Mouse (Mus musculus) limb, embryonic 11.5 days (tissue): ENCODE results near the gene Kmt2b. TPM values are rescaled to one million over a fixed set of nuclear protein-coding genes. Genes with fewer than 3 reads are reported as not detected.
A peak's percentile ranks its signal among the peaks of the same experiment; 100 is the strongest.

ENCODE experiments used
- ATAC-seq: fragments of 200-750 bp; cut with Nextera tagmentation; 2 replicates; pipeline ENCODE4 v1.8.0; 2017; ENCODE audit warnings: low read depth; ENCODE audit not compliant: insufficient number of reproducible peaks, low FRiP score, low TSS enrichment
- DNase-seq: peaks from one replicate; pipeline ENCODE4 v3.0.0-alpha.2; 2015; ENCODE audit warnings: low spot score
- H3K27ac ChIP-seq: fragments of 300-500 bp; sonication (generic); replicated peaks from 2 replicates; pipeline ENCODE4 v1.5.1; 2014; ENCODE audit warnings: low read depth, mild to moderate bottlenecking, low read length
- H3K27me3 ChIP-seq: fragments of 300-500 bp; sonication (generic); 2 replicates; pipeline ENCODE4 v1.6.1; 2014; ENCODE audit warnings: mild to moderate bottlenecking, low read length, mixed read lengths; ENCODE audit not compliant: control insufficient read depth, insufficient read depth
- H3K36me3 ChIP-seq: fragments of 300-500 bp; sonication (generic); 2 replicates; pipeline ENCODE4 v1.6.1; 2014; ENCODE audit warnings: mild to moderate bottlenecking, low read length, moderate library complexity, mixed read lengths; ENCODE audit not compliant: control insufficient read depth, insufficient read depth
- H3K4me1 ChIP-seq: fragments of 300-500 bp; sonication (generic); 2 replicates; pipeline ENCODE4 v1.6.1; 2014; ENCODE audit warnings: low read length, mixed read lengths; ENCODE audit not compliant: control insufficient read depth, insufficient read depth
- H3K4me2 ChIP-seq: fragments of 300-500 bp; sonication (generic); 2 replicates; pipeline ENCODE4 v1.6.1; 2014; ENCODE audit warnings: low read depth, mild to moderate bottlenecking, moderate library complexity; ENCODE audit not compliant: severe bottlenecking
- H3K4me3 ChIP-seq: fragments of 300-500 bp; sonication (generic); 2 replicates; pipeline ENCODE4 v1.5.1; 2014; ENCODE audit warnings: low read depth, low read length
- H3K9ac ChIP-seq: fragments of 300-500 bp; sonication (generic); 2 replicates; pipeline ENCODE4 v1.6.1; 2014; ENCODE audit warnings: mild to moderate bottlenecking, low read length
- H3K9me3 ChIP-seq: fragments of 300-500 bp; sonication (generic); 2 replicates; pipeline ENCODE4 v1.6.1; 2016; ENCODE audit warnings: low read length; ENCODE audit not compliant: control insufficient read depth
- WGBS: fragments of 180-500 bp; shearing (Covaris S2); extraction: QIAGEN DNeasy Blood & Tissue Kit; methylation state at CpG from one replicate; pipeline ENCODE4 v1.1.7; 2014; 5-methylcytosine and 5-hydroxymethylcytosine counted together
- polyA plus RNA-seq: library from polyadenylated mRNA; unstranded; fragments of >200 nt; fragmentation: Nextera tagmentation; extraction: Ambion mirVana; gene quantifications from 2 replicates; pipeline ENCODE4 v1.2.1, GENCODE M21; 2014

The Kmt2b gene
- polyA plus RNA-seq, 1 experiment from 2014 or later: 11.9 TPM

DNA sequence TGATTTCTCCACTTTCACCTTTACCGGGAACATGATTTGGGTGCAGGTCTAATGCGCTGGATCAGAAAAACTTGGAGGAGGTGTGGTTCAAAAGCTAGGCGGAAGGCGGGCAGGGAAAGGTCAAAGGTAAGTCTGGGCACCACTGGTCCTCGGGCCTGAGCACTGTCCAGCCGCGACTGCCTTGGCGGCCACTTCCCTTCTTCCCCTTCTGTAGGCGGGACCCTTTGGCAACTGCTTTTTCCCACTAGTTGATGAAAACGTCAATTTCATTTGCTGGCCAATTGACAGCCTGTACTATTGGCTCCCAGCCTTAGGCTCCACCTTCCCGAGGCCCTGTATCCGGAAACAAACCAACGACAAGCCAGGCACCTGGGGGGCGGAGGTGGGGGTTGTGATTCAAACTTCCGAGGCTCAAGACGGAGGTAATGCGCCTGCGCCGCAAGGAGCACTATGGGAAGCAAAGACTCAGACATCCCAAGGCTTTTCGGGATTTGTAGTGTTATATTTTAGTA lies 29.0 kb downstream of the Kmt2b start, which contains the start of gene Lin37:
Gene Lin37, minus strand, starts transcription at position 396 of the 512 bp plus-strand sequence.
- Histone ChIP-seq H3K9ac (peak within 1 kb of the TSS; percentile 62), H3K27ac (no peak within 1 kb of the TSS), H3K4me2 (peak within 1 kb of the TSS; percentile 76), H3K4me3 (peak within 1 kb of the TSS; percentile 39), H3K9me3 (no peaks in the 10 kb centered on the region), H3K36me3 (peaks cover 8% of the 10 kb centered on the region; the same call in 1 of the 2 replicates), H3K4me1 (peaks cover 11% of the 10 kb centered on the region), H3K27me3 (no peaks in the 10 kb centered on the region)
- ATAC-seq (peak; percentile 78), DNase-seq (peak; percentile 94)
- WGBS: under 1% methylated on average over 20 of the region's 20 CpGs

DNA sequence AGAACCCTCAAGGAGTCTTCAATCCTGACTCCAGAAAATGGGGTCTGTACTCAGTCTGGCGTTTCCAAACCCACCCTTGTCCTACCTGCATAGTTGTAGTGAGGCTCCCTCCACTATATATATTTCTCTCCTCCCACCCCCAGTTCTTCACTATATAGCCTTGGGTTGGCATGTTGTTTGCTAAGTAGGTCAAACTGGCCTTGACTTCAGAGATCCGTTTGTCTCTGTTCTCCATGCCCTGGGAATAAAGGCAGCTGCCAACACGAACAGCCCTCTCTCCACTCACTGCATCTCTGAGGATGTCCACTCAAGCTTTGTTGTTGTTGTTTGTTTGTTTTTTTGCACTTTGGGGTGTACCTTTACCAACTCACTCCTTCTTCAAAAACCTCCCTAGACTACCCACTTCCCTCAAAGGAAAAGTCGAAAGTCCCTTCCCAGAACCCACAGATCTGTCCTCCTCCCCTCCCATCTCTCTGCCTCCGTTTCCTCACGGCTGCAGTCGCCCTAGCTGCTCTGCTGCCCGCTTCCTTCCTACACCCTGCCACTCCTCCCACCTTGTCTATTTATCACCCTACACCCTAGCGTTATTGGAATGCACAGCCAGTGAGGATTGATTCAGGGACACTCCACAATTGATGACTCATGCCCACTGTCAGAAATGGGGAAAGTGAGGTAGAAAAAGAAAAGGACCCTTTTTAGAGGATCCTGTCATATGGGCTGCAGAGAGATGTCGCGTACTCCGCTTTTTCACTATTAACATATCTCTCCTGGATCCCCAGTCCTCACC lies 29.7 kb downstream of the Kmt2b start:
- Histone ChIP-seq H3K9me3 (no peaks in the 10 kb centered on the region), H3K36me3 (peaks cover 8% of the 10 kb centered on the region; the same call in 1 of the 2 replicates), H3K4me1 (peaks cover 6% of the 10 kb centered on the region), H3K4me2 (peak overlapping the region; percentile 76), H3K4me3 (peak overlapping the region; percentile 39), H3K27me3 (no peaks in the 10 kb centered on the region), H3K27ac (no peak overlapping the region), H3K9ac (peak overlapping the region; percentile 62)
- no peak for DNase-seq
- ATAC-seq: no peak
- 17% methylated on average over 12 of the region's 12 CpGs for WGBS

- 87% methylated on average over 13 of the region's 13 CpGs for WGBS
- DNase-seq (no peak), ATAC-seq (no peak)
- Histone ChIP-seq H3K4me1 (peaks cover 11% of the 10 kb centered on the region), H3K4me2 (no peak overlapping the region), H3K9ac (no peak overlapping the region), H3K36me3 (peaks cover 8% of the 10 kb centered on the region; the same call in 1 of the 2 replicates), H3K9me3 (no peaks in the 10 kb centered on the region), H3K27me3 (no peaks in the 10 kb centered on the region), H3K27ac (no peak overlapping the region), H3K4me3 (peak overlapping the region; percentile 39; the same call in 1 of the 2 replicates)
These were observed 30.5 kb downstream of the Kmt2b start for GRCm38 (mm10) chr7:30557901-30558514.

GRCm38 (mm10) chr7:30556894-30557536 lies 31.5 kb downstream of the Kmt2b start:
- Histone ChIP-seq H3K9me3 (no peaks in the 10 kb centered on the region), H3K4me1 (peaks cover 14% of the 10 kb centered on the region), H3K27me3 (no peaks in the 10 kb centered on the region), H3K36me3 (peaks cover 8% of the 10 kb centered on the region; the same call in 1 of the 2 replicates), H3K27ac (no peak overlapping the region), H3K4me3 (no peak overlapping the region), H3K4me2 (no peak overlapping the region), H3K9ac (no peak overlapping the region)
- 93% methylated on average over 18 of the region's 18 CpGs for WGBS
- DNase-seq (no peak), ATAC-seq (no peak)

DNA sequence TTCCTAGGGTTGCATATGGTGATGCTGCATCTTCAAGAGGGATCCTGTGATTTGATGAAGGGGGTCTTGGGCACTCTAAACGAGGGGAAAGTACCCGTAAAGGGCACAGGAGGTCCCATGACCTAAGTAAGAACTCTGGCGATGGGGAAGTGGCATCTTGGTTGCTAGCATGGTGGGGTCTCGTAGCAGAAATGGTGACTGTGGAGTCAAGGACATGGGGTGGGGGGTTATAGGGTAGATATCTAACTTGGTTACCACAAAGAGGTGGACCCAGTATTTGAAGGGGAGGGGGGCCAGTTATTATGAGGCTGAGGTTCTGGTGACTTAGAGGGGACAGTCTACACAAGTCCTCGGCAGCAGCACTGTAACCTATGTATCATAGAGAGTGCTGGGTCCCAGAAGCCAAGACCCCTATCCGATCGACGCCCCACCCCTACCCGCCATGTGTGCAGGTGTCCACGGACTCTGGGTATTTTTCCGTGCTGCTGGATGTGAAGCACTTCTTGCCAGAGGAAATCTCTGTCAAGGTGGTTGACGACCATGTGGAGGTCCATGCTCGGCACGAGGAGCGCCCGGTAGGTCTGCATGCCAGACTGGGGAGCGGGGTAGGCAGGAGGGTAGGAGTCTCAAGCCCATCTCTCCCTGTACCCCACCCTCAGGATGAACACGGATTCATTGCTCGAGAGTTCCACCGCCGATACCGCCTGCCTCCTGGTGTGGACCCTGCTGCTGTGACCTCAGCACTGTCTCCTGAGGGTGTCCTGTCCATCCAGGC lies 34.5 kb downstream of the Kmt2b start:
- no peak for DNase-seq
- Histone ChIP-seq H3K4me1 (peaks cover 14% of the 10 kb centered on the region), H3K36me3 (peaks cover 8% of the 10 kb centered on the region; the same call in 1 of the 2 replicates), H3K4me2 (peak overlapping the region; percentile 82), H3K9ac (peak overlapping the region; percentile 64; the same call in 1 of the 2 replicates), H3K4me3 (no peak overlapping the region), H3K27ac (no peak overlapping the region), H3K9me3 (no peaks in the 10 kb centered on the region), H3K27me3 (no peaks in the 10 kb centered on the region)
- WGBS: 85% methylated on average over 22 of the region's 22 CpGs
- no peak for ATAC-seq

DNA sequence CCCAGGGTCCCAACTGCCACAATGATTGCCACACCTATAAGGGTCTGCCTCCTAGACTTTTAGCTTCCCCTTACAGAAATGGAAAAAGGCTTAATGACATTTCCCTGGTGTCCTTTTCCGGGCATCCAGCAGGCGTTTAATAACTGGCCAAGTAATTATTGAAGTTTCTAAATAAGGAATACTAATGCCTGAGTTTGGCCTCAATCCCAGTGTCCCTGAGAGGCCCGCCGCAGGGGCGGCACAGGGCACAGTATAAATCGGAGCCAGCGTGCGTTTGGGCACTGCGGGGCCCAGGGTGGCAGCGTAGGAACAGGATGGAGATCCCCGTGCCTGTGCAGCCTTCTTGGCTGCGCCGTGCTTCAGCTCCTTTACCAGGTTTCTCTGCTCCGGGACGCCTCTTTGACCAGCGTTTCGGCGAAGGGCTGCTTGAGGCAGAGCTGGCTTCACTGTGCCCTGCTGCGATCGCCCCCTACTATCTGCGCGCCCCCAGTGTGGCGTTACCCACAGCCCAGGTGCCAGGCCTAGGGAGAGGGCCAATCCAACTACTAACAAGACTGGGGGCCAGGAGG lies 35.4 kb downstream of the Kmt2b start:
- H3K27me3 ChIP-seq: no peaks in the 10 kb centered on the region
- H3K27ac ChIP-seq: peak overlapping the region; percentile 78; the same call in 1 of the 2 replicates
- ATAC-seq (no peak), DNase-seq (peak; percentile 40)
- WGBS: 12% methylated on average over 23 of the region's 23 CpGs
- H3K36me3 ChIP-seq: peaks cover 11% of the 10 kb centered on the region; the same call in 1 of the 2 replicates
- H3K4me2 ChIP-seq: peak overlapping the region; percentile 82
- peak overlapping the region; percentile 55 for H3K4me3 ChIP-seq
- H3K9ac ChIP-seq: peak overlapping the region; percentile 64
- peaks cover 8% of the 10 kb centered on the region; the same call in 1 of the 2 replicates for H3K4me1 ChIP-seq
- H3K9me3 ChIP-seq: no peaks in the 10 kb centered on the region

DNA sequence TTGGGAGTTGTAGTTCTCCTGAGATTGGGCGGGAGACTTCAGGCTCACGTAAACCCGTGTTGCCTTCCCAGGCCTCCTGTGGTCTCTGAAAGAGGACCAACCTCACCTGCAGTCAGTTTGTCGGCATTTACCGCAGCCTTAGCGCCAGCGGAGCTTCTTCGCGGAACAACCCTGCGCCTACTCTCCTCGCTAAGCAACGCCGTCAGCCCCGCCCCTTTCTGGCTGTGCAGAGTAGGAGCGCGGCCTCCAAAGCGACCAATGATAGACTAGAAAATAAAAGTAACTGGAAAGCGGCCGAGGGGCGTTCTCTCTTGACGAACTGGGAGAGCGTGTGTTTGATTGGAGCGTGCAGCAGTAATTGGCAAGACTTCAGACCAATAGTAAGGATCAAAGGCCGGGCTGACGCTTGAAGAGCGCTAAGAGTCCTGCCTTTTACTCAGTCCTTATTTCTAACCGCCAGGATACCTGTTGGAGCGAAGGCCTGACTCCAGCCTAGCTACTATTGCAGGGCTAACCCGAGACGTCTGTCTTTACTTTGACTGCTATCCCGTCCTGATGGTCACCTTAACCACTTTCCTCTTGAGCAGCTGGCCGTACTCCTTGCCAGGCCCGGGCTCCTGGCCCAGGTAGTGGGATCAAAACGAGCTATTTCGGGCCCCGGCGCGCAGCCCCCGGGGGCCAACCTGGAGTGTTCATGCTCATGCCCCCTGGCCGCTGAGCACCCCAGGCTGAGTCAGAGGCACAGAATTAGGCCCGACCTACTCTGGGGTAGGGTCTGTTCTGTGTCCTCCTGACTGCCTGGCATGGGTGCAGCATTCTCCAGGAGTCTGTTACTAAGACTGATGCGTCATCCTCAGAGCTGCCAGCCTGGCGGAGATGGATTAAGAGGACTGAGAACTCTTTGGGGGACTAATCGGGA lies 36.2 kb downstream of the Kmt2b start, which contains the start of the genes Hspb6 and Proser3:
Gene Hspb6, plus strand, starts transcription at position 77 of the 919 bp plus-strand sequence.
Gene Proser3, minus strand, starts transcription at position 198 of the 919 bp plus-strand sequence.
- peaks cover 11% of the 10 kb centered on the region; the same call in 1 of the 2 replicates for H3K36me3 ChIP-seq

More for the DNA sequence above, 36.2 kb downstream of the Kmt2b start, which contains the start of the genes Hspb6 and Proser3:
- DNase-seq (peak; percentile 96), ATAC-seq (peak; percentile 93)
- H3K27ac ChIP-seq: peak within 1 kb of the TSS; percentile 97
- H3K4me2 ChIP-seq: peak within 1 kb of the TSS; percentile 82
- no peaks in the 10 kb centered on the region for H3K27me3 ChIP-seq
- WGBS: under 1% methylated on average over 44 of the region's 44 CpGs
- H3K4me1 ChIP-seq: peaks cover 8% of the 10 kb centered on the region; the same call in 1 of the 2 replicates
- H3K9ac ChIP-seq: peak within 1 kb of the TSS; percentile 79
- H3K9me3 ChIP-seq: no peaks in the 10 kb centered on the region
- peak within 1 kb of the TSS; percentile 55 for H3K4me3 ChIP-seq
